Comparison of ENCODE assay signal across 22 mouse cellular contexts in genomic region chr3:103678811-103679210, GRCm38 (mm10). TPM values are rescaled to one million over a fixed set of nuclear protein-coding genes. Genes with fewer than 3 reads are reported as not detected.
DNase-seq lines count a peak whose midpoint lies in the region; ATAC-seq lines count a peak whose summit lies in the region.
"Had no signal": no experiment of that assay in that cellular context is flagged by ENCODE, and none has a peak within 500 bp of the region (broad histone marks: within the 10 kb centered on the region; RNA-seq: fewer than 3 reads in every experiment).

No protein-coding gene starts in this region.

- H3K9me3 ChIP-seq in hindbrain, embryonic 13.5 days = no peaks in the 10 kb centered on the region
- H3K9me3 ChIP-seq in hindbrain, embryonic 12.5 days (replicated peaks) = no peaks in the 10 kb centered on the region
- H3K9me3 ChIP-seq in midbrain, embryonic 11.5 days (ENCODE audit: control insufficient read depth, low read length) = no peaks in the 10 kb centered on the region
- H3K9me3 ChIP-seq in midbrain, embryonic 15.5 days = no peaks in the 10 kb centered on the region
- H3K9me3 ChIP-seq: embryonic facial prominence, embryonic 13.5 days; embryonic facial prominence, embryonic 15.5 days; forebrain, embryonic 10.5 days; forebrain, embryonic 12.5 days had no signal

- peak; percentile 79 for DNase-seq in midbrain, embryonic 11.5 days (ENCODE audit: low spot score, missing footprints)
- DNase-seq in retina, postnatal 1 day = peak; percentile 12
- DNase-seq in retina, embryonic 14.5 days (ENCODE audit: low spot score) = no peak
- DNase-seq: adrenal gland, adult 2 months; adrenal gland, postnatal 10 days; adrenal gland, postnatal 25 days; cerebellum, adult 11 months; cerebellum, adult 18-20 months; cerebellum, adult 8-10 months; cerebellum, adult 9-11 months; cerebellum, postnatal 14 days; cerebellum, postnatal 36 days; embryo, embryonic 11 days had no signal

- H3K27me3 ChIP-seq in hindbrain, embryonic 13.5 days = no peaks in the 10 kb centered on the region
- H3K27me3 ChIP-seq in hindbrain, embryonic 12.5 days = no peaks in the 10 kb centered on the region
- no peaks in the 10 kb centered on the region for H3K27me3 ChIP-seq in midbrain, embryonic 11.5 days (ENCODE audit: control insufficient read depth, insufficient read depth, low read length)
- H3K27me3 ChIP-seq in midbrain, embryonic 15.5 days (replicated peaks) = no peaks in the 10 kb centered on the region
- H3K27me3 ChIP-seq: embryonic facial prominence, embryonic 15.5 days had no signal

- 31% methylated on average over 6 of the region's 6 CpGs for WGBS in hindbrain, embryonic 13.5 days
- WGBS in hindbrain, embryonic 12.5 days = 36% methylated on average over 6 of the region's 6 CpGs
- WGBS in midbrain, embryonic 11.5 days = 17% methylated on average over 6 of the region's 6 CpGs
- 11% methylated on average over 6 of the region's 6 CpGs for WGBS in midbrain, embryonic 15.5 days

- H3K4me2 ChIP-seq in hindbrain, embryonic 13.5 days = no peak overlapping the region
- no peak overlapping the region for H3K4me2 ChIP-seq in hindbrain, embryonic 12.5 days (replicated peaks)
- H3K4me2 ChIP-seq in midbrain, embryonic 11.5 days = no peak overlapping the region
- H3K4me2 ChIP-seq in midbrain, embryonic 15.5 days = no peak overlapping the region
- H3K4me2 ChIP-seq: embryonic facial prominence, embryonic 13.5 days; embryonic facial prominence, embryonic 15.5 days; forebrain, embryonic 12.5 days had no signal

- H3K4me3 ChIP-seq in hindbrain, embryonic 13.5 days = no peak overlapping the region
- H3K4me3 ChIP-seq in hindbrain, embryonic 12.5 days = no peak overlapping the region
- no peak overlapping the region for H3K4me3 ChIP-seq in midbrain, embryonic 11.5 days (ENCODE audit: low read depth, low read length)
- H3K4me3 ChIP-seq in midbrain, embryonic 15.5 days = no peak overlapping the region
- H3K4me3 ChIP-seq: embryonic facial prominence, embryonic 13.5 days; embryonic facial prominence, embryonic 15.5 days; erythroblast, embryonic 14.5 days; forebrain, embryonic 10.5 days; forebrain, embryonic 12.5 days had no signal

- H3K36me3 ChIP-seq in hindbrain, embryonic 13.5 days = no peaks in the 10 kb centered on the region
- no peaks in the 10 kb centered on the region for H3K36me3 ChIP-seq in hindbrain, embryonic 12.5 days
- H3K36me3 ChIP-seq in midbrain, embryonic 11.5 days (ENCODE audit: control insufficient read depth, insufficient read depth, low read length) = no peaks in the 10 kb centered on the region
- no peaks in the 10 kb centered on the region for H3K36me3 ChIP-seq in midbrain, embryonic 15.5 days (replicated peaks)
- H3K36me3 ChIP-seq: embryonic facial prominence, embryonic 13.5 days; embryonic facial prominence, embryonic 15.5 days; forebrain, embryonic 10.5 days; forebrain, embryonic 12.5 days had no signal

- H3K4me1 ChIP-seq in hindbrain, embryonic 13.5 days (replicated peaks) = peaks cover 21% of the 10 kb centered on the region
- H3K4me1 ChIP-seq in hindbrain, embryonic 12.5 days = peaks cover 9% of the 10 kb centered on the region
- peaks cover 9% of the 10 kb centered on the region for H3K4me1 ChIP-seq in midbrain, embryonic 11.5 days (ENCODE audit: control insufficient read depth, insufficient read depth, low read length)
- H3K4me1 ChIP-seq in midbrain, embryonic 15.5 days = peaks cover 8% of the 10 kb centered on the region
- H3K4me1 ChIP-seq: embryonic facial prominence, embryonic 15.5 days had no signal

- no peak for ATAC-seq in hindbrain, embryonic 13.5 days (ENCODE audit: low FRiP score)
- no peak for ATAC-seq in hindbrain, embryonic 12.5 days (ENCODE audit: low FRiP score)
- no peak for ATAC-seq in midbrain, embryonic 11.5 days (ENCODE audit: low FRiP score)
- ATAC-seq in midbrain, embryonic 15.5 days (replicated peaks) = no peak
- ATAC-seq: forebrain, embryonic 14.5 days had no signal

- H3K27ac ChIP-seq in hindbrain, embryonic 13.5 days = 0 out of 2 replicates have a peak overlapping the region, but pooled peaks have one; percentile 35
- no peak overlapping the region for H3K27ac ChIP-seq in hindbrain, embryonic 12.5 days
- H3K27ac ChIP-seq in midbrain, embryonic 11.5 days (ENCODE audit: low read depth, low read length) = no peak overlapping the region
- no peak overlapping the region for H3K27ac ChIP-seq in midbrain, embryonic 15.5 days
- H3K27ac ChIP-seq: embryonic facial prominence, embryonic 13.5 days; embryonic facial prominence, embryonic 15.5 days; forebrain, embryonic 10.5 days; forebrain, embryonic 12.5 days had no signal

- no peak overlapping the region for H3K9ac ChIP-seq in hindbrain, embryonic 13.5 days
- no peak overlapping the region for H3K9ac ChIP-seq in hindbrain, embryonic 12.5 days
- no peak overlapping the region for H3K9ac ChIP-seq in midbrain, embryonic 11.5 days (ENCODE audit: low read length)
- H3K9ac ChIP-seq in midbrain, embryonic 15.5 days = no peak overlapping the region
- H3K9ac ChIP-seq: embryonic facial prominence, embryonic 13.5 days; embryonic facial prominence, embryonic 15.5 days; forebrain, embryonic 12.5 days had no signal

RNA-seq across cellular contexts. Expression of gene Atg4a-ps, which starts 32.9 kb away (rescaled TPM):
- 0.26 and 0.38 TPM in 2 replicates for polyA plus RNA-seq in hindbrain, embryonic 13.5 days (2015; fragmentation: Nextera tagmentation; extraction: Ambion mirVana)
- polyA plus RNA-seq in hindbrain, embryonic 12.5 days (2016; fragmentation: Nextera tagmentation; extraction: Ambion mirVana) = not detected in 2 replicates
- 0.08 and 0.19 TPM in 2 replicates for polyA plus RNA-seq in midbrain, embryonic 11.5 days (2014; fragmentation: Nextera tagmentation; extraction: Ambion mirVana)
- polyA plus RNA-seq in midbrain, embryonic 15.5 days (2015; fragmentation: Nextera tagmentation; extraction: Ambion mirVana) = not detected in 2 replicates
- polyA plus RNA-seq: adrenal gland, adult 2 months; erythroblast, embryonic 14.5 days had no signal

RNA-seq across cellular contexts. Expression of gene Olfml3, which starts 59.0 kb away (rescaled TPM):
- polyA plus RNA-seq in hindbrain, embryonic 13.5 days (2015; fragmentation: Nextera tagmentation; extraction: Ambion mirVana) = 7.3 and 8.7 TPM in 2 replicates
- 16.9 and 18.3 TPM in 2 replicates for polyA plus RNA-seq in hindbrain, embryonic 12.5 days (2016; fragmentation: Nextera tagmentation; extraction: Ambion mirVana)
- 8.9 and 10.5 TPM in 2 replicates for polyA plus RNA-seq in midbrain, embryonic 11.5 days (2014; fragmentation: Nextera tagmentation; extraction: Ambion mirVana)
- 4.8 and 6.5 TPM in 2 replicates for polyA plus RNA-seq in midbrain, embryonic 15.5 days (2015; fragmentation: Nextera tagmentation; extraction: Ambion mirVana)
